Mouse (Mus musculus) frontal cortex, postnatal 14 days (tissue): ENCODE data around the gene Vill.
A peak's percentile ranks its signal among the peaks of the same experiment; 100 is the strongest.

Experiments
- DNase-seq, 2 experiments: peaks; one replicate each; pipeline ENCODE4 v3.0.0; 2022; ENCODE audit warnings: low spot score in 2 of 2

Gene Vill

DNA sequence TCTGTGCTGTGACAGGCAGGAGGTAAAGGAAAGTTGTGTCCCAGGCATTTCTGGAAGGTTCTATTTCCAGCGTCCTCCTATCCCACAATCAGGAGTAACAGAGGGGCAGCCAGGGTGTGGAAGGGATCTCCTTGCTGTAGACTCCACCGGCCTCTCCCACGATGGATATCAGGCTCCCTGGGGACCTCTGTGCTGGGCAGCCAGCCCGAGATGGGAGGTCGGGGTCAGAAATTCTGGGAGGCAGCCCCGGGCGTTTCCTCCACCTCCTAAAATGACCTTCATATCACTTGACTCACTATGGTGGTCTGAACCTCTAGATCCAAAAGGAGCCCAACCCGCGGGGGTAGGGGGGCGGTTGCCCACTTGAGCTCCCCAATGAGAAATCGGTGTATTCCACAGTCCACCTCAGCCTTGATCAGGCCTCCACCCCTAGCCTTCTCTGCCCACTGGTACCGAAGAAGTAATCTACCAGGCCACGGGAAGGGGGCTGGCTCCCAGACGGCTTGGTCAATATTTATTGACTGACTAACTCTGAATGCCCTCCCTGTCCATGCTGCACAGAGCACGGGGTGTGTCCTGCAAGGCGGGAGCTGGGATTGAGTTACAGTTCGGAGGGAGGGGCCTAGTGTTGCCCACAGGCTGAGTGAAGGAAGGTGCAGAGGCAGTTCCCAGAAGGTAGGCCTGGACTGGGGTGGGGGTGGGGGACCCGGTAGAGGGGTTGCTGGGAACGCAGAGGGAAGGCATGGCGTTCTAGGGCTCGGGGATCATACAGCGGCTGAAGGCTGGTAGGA lies at the start of gene Vill:
TSS of gene Vill (plus strand) at position 625 of the 791 bp plus-strand sequence.
- DNase-seq, result no peak

DNA sequence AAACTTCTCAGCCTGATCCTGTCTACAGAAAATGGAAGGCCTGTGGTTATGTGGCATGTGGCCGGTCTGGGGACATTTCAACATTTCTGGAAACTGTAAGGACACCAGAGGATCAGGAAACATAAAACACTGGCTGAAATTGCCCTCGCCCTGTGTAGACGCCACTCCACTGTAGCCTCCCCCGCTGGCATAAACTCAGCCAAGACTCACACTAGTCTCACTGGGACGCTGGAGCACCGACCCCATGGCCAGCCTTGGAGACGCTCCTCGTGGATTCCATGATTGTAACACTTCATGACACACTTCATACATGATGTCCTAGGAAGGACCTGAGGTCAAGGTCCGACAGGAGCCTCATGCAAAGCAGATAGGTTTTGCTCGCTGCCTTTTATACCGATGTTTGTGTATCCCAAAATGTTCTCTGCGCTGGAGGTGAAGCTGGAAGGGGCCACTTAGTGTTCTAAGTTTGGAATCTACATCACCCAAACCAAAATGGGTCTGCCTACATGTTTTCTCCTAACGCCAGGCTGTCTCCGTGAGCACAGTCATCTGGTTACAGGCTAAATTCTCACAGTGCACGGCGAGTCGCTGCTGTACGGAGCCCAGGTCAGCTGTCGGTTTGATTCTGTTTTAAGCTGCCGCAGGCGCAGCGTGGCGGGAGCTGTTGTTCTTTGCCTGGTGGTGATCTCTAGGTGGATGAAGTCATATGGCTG lies 48.4 kb upstream of the Vill start:
- DNase-seq, result peak in 1 of 2 experiments; percentile 52

DNA sequence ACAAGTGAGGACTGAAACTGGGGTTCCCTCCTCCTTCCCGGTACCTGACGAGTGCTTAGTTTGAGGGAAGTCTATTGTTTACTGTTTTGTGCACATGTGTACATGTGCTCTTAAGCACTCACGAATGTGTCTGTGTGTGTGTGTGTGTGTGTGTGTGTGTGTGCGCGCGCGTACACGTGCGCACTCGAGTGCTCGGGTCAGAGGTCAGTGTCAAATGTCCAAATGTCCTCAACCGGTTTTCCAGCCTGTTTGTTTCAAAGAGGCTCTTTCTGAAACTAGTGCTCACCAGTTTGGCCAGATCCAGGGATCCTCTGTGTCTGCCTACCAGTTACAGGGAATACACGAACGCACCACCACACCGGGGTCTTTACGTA lies 47.9 kb upstream of the Vill start:
- no peak for DNase-seq

DNA sequence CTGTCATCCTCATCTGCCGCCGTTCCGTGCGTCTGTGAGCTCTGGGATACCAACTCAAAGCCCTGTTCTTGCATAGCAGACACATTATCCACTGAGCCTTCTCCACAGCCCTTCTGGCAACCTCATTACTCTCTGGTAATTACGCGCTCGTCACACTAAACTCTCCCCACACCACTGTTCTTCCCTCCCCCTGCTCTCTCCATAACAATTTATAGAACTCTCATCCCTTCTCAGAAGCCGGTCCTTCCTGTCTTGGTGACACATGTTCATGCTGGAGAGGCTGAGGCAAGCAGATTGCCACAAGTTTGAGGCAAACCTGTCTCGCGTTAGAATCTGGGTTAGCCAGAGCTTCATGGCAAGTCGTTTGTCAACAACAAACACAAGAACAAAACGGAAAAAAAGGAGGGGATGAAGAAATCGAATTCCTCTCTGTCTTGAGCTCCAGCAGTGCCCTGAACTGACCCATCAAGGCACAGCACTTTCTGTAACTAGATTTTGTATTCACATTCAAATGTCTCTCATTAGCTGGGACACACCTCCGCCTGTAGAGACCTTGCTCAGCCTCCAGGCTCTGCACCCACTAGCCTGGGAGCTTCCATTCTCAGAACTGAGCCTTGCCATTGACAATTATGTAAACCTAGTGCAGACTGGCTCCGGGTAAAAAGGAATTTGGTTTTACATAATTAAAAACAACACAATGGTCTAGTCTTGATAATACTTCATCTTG lies 47.1 kb upstream of the Vill start:
- DNase-seq, result no peak

DNA sequence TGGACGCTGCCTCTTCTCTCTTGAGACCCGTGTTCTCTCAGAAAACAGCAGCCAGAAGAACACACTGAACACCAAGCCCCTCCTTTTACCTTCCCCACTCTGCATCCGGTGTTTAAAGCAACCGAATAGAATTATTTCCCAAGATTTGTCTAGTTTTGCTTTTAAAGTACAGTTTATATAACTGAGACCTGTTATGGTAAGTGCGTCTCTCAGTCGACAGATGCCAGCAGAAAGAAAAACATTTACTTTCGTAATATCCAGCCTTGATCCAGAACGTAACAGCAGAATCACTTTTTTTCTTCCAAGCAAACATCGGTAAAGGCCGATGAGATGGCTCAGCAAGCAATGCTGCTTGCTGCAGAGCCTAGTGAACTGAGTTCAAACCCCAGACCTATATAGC lies 45.3 kb upstream of the Vill start:
- DNase-seq, result no peak

DNA sequence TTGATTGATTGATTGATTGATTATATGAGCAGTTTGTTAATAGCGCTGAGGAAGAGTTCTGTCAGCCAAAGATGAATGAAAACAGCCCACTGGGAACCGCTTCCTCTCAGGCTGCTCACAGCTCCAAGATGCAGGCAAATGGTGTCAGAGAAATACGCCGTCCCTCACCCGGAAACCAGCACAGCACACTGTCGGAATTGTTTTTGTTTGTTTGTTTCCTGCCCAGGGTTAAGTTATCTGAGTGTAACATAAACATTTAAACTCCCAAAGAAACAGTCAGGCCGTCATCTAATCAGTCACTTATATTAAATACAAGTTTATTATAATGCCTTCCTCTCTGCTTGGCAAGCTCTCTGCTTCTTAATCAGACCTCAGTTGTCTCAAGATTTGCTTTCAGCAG lies 43.7 kb upstream of the Vill start:
- no peak for DNase-seq

DNA sequence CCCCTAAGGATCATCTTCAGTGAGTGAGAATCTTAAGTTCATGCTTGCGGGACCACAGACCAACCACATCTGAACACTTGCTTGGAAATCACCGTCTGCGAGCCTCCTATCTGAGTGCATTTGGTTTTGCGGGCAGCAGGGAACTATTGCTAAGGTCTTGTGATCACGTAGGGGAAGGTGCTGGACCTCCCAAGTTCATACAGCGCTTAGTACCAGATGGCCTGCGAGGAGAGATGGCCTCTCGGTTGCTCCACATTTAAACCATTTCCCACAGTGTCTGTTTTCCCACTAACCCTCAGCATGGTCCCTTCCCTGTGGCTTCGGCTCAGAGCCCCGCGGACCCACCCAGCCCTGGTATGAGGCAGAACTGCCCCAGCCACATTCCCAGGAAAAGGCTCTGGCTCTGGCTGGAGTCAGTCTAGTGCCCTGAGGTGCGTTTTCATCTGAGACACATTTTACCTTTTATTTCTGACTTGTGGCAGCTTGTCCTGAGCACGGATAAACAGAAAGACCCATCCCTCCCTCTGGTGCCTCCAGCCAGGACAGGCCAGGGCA lies 42.3 kb upstream of the Vill start:
- DNase-seq, result no peak

DNA sequence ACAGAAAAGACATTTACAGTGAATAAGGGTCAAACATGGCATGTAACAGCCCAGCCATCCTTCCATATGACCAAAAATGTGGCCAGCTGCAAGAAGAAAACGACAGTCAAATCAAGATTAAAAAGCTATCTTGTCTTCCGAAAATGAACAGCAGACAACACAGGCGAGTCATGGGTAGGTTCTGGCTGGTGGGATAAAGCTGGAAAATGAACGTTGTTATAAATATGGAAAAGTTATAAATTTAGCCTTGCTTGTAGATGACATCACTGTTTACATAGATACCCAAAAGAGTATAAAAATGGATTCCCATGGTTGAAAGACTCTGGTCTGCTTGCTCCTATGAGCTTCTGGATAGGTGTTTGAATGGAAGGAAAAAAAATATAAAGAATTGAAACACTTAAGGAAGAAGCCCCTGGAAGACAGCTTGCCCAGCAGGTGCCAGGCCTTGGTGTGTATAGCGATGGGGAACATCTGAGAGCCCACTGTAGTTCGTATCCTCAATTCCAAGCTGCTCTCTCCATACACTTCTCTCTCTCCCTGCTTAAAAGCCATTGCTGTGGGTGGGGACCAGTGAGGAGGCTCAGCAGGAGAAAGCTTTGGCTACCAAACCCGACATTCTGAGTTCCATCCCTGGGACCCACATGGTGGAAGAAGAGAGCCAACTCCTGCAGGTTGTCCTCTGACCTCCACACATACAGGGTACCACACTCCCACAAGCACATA lies 35.6 kb upstream of the Vill start:
- no peak for DNase-seq

DNA sequence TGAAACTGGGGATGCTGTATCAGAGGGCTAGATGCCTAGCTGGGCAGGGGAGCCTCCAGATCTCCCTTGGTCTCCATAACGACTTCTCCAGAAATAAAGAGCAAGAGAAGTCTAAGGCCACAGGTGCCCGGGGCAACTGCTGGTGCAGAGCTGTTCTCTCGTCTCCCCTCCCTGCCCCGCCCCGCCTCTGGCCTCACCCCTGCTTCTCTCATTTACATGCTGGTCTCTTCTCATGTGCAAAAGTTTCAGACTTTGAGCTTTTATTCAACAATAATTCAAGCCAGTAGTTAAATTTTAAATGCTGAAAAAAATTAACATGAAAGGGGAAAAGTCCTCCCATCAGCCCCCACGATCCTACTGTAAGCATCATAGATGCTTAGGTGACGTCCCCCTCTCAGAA lies 30.8 kb upstream of the Vill start:
- no peak for DNase-seq

DNA sequence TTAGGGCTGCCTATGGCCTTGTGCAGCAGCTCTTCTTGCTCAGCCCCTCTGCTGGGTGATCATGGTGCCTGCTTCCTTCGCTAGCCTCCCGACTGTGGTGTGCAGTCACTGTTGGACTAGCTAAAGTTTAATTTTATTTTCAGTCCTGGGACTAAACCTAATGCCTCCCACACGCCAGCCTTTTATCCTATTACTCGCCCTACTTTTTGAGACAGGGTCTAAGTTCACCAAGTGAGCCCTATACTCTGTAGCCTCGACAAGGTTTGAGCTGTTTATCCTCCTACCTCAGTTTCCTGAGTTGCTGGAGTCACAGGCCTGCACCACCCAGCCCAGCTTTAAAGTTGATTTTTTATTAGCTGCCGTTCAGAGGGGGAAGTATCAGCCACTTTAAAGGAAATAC lies 27.3 kb upstream of the Vill start:
- no peak for DNase-seq

DNA sequence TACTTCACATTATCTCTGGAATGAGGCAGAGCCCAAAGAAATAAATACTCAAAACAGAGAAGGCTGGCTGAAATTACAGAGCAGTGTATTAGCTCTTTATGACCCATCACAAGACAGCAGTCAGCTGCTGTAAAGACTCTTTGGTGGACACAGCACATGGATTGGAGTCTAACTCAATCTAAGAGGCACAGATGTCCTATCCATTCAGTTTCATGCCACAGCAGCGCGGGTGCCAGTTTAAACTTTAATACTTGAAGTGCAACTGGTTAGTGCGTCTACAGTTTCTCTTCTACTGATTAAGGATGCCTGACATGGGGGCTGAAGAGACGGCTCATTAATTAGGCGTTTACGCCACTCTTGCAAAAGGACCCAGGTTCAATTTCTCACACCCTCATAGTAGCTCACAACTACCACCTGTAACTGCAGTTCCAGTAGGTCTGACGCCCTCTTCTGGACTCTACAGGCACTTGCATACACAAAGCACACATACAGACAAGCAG lies 26.7 kb upstream of the Vill start:
- DNase-seq, result no peak

DNA sequence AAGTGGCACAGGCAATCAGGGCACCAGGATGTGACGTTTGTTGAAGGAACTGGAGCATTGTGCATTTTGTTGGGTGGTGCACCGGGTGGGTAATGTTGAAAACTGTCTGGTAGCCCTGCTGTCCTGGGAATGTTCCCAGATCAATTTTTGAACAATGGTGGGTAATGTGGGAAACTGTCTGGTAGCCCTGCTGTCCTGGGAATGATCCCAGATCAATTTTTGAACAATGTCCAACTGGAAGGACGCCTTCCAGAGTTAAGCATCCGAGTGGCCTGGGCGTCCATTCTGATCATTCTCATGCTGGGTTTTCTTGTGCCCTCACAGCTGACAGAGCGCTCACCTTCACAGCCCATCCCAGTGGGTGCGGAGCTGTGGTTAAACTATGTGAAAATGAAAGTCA lies 25.2 kb upstream of the Vill start:
- DNase-seq, result no peak

DNA sequence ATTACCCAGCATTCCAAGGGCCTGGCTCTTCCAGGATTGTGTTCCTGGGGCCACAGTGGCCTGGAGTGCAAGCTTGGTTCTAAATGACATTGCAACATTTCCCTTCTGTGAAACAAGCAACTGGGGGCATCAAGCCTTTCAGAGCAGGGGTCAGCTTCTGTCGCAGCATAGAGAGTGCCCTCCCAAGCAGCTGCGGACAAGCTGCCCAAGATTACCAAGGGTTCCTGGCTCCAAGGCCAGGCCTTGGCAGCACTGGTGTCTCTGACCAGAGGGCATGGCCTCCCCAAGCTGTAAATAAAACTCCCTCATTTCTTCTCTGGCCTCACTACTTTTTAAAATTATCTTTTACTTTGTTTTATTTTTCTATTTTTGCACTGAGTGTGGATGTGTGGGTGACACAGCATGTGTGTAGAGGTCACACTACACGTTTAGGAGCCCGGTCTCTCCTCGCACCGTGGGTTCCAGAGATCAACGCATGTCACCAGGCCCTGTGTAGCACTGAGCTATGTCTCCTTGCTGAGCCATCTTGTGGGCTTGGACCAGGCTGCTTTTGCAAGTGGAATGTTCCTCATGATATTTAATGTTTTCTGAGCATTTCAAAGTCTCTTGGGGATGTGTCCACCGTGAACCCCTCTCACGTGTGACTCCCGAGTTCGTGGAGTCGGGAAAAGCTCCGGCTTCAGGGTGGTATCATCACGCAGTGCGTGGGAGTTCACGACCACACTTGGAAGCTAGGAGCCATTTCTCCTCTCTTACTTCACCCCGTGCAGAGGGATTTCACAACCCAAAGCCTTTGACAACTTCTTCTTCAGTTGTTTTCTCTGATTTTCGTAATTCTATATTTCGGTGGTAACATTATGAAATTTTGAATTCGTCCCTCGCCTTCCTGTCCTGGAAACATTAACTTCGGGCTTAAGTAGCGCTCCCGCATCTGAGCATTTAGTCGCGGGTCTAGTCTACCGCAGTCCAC lies 24.1 kb upstream of the Vill start:
- DNase-seq, result no peak

DNA sequence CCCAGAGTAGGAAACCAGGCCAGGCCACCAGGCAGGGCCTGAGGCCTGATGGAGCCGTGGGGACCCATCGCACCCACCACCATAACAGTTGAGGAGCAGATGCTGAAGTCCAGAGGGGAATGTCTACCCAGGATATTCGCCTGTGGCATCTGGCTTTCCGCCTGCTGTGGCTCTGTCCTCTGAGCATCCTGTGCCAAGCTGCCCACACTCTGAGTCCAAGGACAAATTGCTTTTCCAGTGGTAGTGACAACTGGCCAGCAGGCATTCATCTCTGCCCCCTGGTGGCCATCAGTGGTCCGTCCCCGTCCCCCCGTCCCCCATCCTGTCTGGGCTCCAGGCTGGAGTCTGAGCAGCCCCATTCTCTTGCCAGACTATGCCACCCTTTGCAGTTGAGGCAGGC lies 23.0 kb upstream of the Vill start:
- peak; percentile 36 to 38 for DNase-seq

DNA sequence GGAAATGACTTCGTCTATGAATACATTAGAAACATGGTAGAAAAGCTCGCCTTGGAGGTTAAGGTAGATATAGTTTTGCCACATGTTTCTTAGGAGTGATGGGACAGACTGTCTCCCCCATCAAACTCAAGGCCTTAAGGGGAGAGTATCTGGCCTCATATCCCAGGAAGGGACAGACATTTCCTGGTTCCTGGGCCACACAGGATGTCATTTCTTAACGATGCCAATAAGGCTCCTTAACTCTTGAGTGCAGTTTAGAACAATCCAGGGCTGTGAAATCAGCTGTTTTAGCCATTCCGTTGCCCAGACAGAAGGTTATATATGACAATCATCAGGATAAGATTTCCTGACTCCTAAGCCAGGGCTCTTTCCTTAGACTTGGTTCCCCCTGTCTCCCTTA lies 21.5 kb upstream of the Vill start:
- DNase-seq, result no peak

DNA sequence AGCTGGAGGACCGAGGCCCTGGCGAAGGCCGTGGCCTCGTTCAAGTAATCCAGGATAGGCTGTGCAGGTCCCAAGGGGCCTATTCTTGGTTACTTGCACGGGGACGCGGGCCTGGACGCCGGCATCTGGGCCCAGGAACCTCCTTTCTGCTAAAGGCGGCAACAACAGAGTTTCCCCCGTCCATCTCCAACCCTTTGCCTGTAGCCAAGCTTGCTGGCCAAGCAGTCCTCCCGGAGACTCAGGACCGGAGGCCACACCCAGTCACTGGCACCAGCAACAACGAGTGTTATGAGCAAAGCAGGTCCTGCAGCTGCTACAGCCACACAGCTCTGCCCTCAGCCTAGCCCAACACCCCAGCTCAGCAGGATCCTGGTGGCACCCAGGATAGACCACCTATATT lies 20.8 kb upstream of the Vill start:
- no peak for DNase-seq

DNA sequence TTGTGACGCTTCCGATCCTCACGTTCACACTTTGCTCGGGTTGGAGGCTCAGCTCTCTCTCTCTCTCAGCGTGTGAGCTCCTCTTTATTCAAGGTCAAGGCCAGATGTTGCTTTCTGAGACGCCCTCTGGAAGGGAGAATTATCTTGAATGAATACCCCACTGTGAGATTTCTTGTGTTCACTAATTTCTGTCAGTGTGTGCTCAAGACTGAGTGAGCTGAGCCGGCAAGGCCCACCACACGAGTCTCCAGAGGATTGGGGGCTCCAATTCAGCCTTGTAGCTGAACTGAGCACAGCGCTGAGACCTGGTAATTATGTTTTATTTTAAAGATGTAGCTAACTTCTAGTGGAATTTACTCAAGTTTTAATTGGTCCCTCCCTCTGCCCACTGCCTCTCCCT lies 20.0 kb upstream of the Vill start:
- no peak for DNase-seq

DNA sequence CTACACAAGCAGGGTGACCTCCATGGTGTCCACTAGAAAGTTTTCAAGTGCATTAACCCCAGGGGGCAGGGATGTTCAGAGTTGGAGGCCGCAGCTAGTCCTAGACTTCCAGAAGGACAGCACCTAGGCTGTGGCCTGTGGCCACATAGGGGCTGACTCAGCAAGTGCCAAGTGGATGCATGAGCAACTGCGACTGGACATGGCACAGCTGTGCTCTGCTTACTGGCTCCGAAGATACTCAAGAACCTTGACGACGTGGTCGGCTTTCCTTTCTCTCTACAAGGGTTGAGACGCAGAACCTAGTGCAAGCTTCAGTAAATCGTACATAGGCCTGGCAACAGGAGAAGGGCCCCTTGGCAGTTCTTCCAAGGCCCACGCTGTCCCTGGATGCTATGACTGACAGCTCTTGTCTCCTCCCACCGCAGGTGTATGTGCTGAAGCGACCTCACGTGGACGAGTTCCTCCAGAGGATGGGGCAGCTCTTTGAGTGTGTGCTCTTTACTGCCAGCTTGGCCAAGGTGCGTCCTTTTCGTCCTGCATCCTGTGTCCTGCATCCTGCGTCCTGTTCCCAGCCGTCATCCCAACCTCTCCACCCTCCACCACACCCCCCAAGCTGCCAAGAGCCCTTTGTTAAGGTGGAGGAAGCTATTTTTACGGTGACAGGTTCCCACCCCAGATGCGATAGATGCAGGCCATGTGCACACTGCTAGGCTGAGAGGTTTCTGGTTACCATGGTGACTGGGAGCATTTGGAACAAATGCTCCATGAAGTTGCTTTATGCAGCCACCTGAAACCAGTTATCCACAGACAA lies 19.3 kb upstream of the Vill start:
- peak; percentile 29 to 36 for DNase-seq

DNA sequence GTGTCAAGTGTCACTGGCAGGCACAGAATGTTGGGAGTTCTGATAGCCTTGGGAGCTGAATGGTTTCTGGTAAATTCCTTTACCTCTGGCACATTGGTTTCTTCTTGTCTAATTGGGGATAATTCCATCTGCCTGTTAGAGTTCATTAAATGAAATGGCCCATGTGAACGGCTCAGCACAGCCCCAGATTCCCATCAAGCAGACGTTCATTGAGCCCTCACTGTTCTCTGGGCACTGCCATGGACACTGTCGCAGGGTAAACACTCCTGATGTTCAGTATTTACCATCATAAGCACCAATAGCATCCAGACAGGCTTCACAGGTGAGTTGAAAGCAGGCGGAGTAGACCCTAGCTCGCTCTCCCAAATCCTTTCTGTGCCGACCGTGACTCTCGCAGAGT lies 18.5 kb upstream of the Vill start:
- DNase-seq, result no peak
